Mouse (Mus musculus): ENCODE results near the gene Wdpcp. TPM values are rescaled to one million over a fixed set of nuclear protein-coding genes. Genes with fewer than 3 reads are reported as not detected.
A peak's percentile ranks its signal among the peaks of the same experiment; 100 is the strongest.

The Wdpcp gene
- polyA plus RNA-seq, 1 experiment from 2014 or later, result 12.4 TPM

DNA sequence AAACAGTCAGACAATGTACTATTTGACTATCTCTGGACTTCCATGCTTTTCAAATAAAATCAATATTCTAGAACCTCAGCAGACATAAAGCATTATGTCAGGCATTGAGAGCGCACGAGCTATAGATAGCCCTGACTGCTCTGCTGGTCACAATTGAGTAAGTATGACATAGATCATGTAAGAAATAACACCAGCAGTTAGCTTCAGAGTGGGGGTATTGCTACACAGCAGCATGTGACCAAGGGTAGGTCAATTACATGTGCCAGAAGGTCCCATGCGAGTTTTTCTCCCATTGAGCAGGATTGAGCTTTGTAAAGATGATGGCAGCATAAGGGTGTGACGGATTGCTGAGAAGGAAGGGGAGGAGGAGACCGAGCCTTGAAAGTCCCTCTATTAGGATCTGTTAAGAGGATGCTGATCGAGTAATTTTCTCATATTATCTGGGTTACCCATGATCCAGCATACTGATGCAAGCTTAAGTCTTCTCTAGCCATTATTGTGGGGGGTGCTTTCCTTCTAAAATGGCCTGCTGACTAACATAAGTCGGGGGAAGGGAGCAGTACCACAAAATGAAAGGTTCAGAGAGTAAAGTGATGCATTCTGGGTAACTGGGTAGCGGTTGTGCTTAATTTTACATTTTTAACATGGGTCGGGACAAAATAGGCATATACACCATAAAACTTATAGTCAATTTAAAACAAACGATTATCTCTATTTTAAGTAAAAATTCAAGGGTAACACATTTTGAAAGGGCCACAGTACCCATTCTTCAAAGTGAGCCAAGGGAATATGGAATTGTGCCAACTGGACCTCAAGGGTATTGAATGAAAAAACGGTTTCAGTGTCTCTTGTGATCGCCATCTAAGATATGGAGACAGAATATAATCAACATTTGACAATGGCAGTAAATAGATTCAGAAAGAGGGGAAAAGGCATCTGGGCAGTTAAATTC lies 21.5 kb upstream of the Wdpcp start:
- H3K4me2 ChIP-seq, result no peak overlapping the region
- no peaks in the 10 kb centered on the region for H3K9me3 ChIP-seq
- no peaks in the 10 kb centered on the region for H3K4me1 ChIP-seq
- no peaks in the 10 kb centered on the region for H3K36me3 ChIP-seq (replicated peaks)
- H3K27ac ChIP-seq, result no peak overlapping the region
- no peak for ATAC-seq (ENCODE audit: low FRiP score)
- 86% methylated on average over 12 of the region's 12 CpGs for WGBS
- no peak overlapping the region for H3K4me3 ChIP-seq (replicated peaks)
- H3K9ac ChIP-seq, result no peak overlapping the region
- no peaks in the 10 kb centered on the region for H3K27me3 ChIP-seq

DNA sequence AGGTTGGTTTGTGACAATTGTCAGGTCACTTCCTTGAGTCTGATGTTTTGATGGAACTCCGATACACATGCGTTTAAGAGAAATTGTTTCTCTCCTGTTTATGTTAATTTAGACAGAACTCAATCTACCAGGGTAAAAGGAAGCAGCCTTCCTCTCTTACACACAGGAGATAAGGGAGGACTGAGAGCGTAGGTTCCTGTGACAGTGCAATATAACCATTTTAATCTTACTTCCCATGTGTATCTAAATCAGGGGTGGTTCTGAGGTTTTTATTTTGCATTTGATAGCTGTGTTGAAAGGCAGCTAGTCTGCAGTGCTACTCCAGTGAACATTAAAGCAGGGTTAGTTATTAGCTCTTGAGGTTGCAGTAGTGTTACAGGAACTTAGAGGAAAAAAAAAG lies 20.0 kb upstream of the Wdpcp start:
- no peak overlapping the region for H3K9ac ChIP-seq
- H3K4me3 ChIP-seq (replicated peaks), result no peak overlapping the region
- H3K36me3 ChIP-seq (replicated peaks), result 0 out of 2 replicates have a peak, but pooled peaks cover 4% of the 10 kb centered on the region
- WGBS, result 96% methylated on average over 3 of the region's 3 CpGs
- no peaks in the 10 kb centered on the region for H3K9me3 ChIP-seq
- H3K4me2 ChIP-seq, result no peak overlapping the region
- H3K4me1 ChIP-seq, result no peaks in the 10 kb centered on the region
- H3K27me3 ChIP-seq, result no peaks in the 10 kb centered on the region
- no peak for ATAC-seq (ENCODE audit: low FRiP score)
- H3K27ac ChIP-seq, result no peak overlapping the region

DNA sequence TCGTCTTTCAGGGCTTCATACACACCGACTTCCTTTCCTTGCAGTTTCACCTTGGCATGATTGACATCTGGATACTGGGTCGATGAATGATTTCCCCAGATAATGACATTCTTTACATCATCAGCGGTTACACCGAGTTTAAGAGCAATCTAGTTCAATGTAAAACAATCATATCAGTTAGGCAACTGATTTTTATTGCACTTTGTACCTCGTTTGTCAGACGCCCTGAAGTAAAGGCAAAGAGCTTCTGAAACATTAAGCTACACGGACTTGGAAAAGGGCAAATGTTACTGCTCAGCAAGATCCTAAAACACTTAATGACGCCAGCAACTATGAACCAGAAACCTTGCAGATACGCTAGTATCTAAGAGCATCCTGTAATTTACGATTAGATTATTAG lies 12.3 kb upstream of the Wdpcp start:
- 90% methylated on average over 11 of the region's 11 CpGs for WGBS
- Histone ChIP-seq H3K27ac (no peak overlapping the region), H3K9me3 (no peaks in the 10 kb centered on the region), H3K36me3 (replicated peaks) (peaks cover 59% of the 10 kb centered on the region), H3K4me1 (no peaks in the 10 kb centered on the region), H3K4me3 (replicated peaks) (no peak overlapping the region), H3K4me2 (no peak overlapping the region), H3K9ac (no peak overlapping the region), H3K27me3 (no peaks in the 10 kb centered on the region)
- no peak for ATAC-seq (ENCODE audit: low FRiP score)

DNA sequence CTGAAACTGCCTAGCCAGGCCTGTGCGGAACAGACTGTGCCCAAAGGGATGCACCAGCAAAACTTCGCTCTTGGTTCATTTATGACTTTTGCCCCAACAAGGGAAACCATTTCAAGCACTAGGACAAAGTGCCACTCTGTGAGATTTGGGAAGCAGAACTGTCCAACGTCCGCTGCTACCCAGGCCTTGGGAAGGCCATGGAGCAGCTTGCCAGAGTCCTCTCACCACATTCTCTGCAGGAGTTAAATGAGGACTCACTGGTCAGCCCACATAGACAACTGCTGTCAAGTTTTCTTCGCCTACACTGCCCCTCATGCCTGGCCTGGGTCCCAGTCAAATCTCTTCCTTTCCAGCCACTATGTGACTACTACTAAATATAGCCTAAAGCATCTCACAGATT lies 10.7 kb upstream of the Wdpcp start:
- WGBS, result 84% methylated on average over 5 of the region's 5 CpGs
- no peak overlapping the region for H3K4me2 ChIP-seq
- no peak for ATAC-seq (ENCODE audit: low FRiP score)

DNA sequence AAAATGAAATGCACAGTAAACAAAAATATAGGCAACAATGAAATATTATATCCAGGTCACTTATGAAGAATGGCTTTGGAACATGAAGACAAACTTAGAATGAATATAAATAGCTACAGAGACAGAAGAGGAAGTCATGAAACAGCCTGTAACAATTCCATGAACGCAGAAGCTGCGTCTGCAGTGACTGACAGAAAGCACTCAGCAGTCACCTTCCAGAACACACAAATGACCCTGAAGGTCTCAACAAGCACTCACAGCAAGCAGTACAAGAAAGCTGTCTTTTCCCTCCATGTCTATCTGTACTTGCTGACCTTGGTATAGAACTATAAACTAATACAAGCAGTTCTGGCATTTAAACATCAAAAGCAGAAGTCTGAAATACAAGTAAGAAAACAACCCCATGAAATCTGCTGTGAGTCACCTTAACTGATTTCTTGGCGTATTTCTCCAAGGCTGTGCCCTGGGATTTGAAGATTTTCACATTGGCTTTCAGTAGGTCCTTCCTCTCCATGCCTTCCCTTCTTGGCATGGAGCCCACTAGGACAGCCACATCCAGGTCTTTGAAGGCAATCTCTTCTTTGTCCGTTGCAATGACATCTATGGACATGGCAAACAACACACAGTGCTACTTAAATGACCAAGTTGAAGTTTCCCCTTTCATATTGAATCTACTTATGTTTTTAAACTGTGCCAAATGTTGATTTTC lies 8.3 kb upstream of the Wdpcp start:
- peaks cover 64% of the 10 kb centered on the region for H3K36me3 ChIP-seq (replicated peaks)
- ATAC-seq (ENCODE audit: low FRiP score), result no peak
- H3K4me1 ChIP-seq, result peaks cover 2% of the 10 kb centered on the region; the same call in 1 of the 2 replicates
- WGBS, result 93% methylated on average over 4 of the region's 4 CpGs
- no peak overlapping the region for H3K4me2 ChIP-seq
- H3K4me3 ChIP-seq (replicated peaks), result no peak overlapping the region
- no peaks in the 10 kb centered on the region for H3K9me3 ChIP-seq
- H3K27ac ChIP-seq, result no peak overlapping the region
- no peaks in the 10 kb centered on the region for H3K27me3 ChIP-seq
- no peak overlapping the region for H3K9ac ChIP-seq

More for the DNA sequence above, 10.7 kb upstream of the Wdpcp start:
- Histone ChIP-seq H3K9ac (no peak overlapping the region), H3K4me1 (no peaks in the 10 kb centered on the region), H3K27ac (no peak overlapping the region), H3K27me3 (no peaks in the 10 kb centered on the region), H3K9me3 (no peaks in the 10 kb centered on the region), H3K4me3 (replicated peaks) (no peak overlapping the region), H3K36me3 (replicated peaks) (peaks cover 69% of the 10 kb centered on the region)

DNA sequence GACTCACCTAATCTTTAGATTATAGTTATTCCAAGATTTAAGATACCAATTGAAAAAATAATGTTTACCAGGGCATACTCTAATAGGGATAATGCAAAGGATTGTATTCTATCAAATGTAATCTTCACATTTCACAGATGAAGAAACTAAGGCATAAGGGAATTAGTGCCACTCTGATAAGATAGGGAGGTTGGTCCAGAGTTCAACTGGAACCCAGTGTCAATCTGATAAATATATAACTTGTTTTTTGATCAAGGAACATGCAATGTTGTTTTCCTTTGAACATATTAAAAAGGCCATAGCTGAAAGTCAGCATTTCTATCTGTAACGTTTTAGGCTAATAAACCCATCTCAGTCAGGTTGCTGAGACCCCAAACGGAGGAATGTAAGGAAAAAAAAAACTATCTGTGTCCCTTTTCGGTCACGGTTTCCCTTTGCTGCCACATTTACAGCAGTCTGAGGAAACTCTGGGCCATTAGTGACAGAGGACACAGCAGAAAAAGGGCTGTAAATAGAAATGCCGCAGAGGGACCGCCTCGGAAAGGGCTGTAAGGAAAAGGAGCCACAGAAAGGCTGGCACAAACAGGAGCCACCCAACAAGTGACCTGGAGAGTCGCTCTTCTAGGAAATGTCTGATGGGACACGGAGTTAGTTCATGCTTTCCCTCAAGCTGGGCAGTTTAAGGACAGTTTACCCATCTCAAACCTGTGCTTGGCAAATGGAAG lies 7.2 kb upstream of the Wdpcp start:
- H3K4me1 ChIP-seq, result peaks cover 10% of the 10 kb centered on the region

DNA sequence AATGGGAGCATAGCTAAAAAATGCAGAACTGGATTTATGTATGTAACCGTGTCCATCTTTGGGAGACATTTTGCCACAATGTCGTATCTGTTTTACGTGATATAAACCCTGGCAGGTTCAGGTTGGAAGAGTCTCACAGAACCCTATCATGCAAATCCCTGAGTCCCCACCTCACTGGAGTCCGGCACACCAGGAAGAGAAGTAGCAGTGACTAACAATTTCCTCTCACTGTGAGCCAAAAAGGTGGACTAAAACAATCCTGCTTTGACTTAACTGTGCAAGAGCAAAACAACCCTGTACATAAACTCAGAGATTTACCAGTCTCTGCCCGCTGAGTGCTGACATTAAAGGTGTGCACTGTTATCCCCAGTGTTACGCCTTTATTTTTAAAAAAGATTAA lies 5.1 kb upstream of the Wdpcp start:
- 96% methylated on average over 6 of the region's 6 CpGs for WGBS

More for the DNA sequence above, 7.2 kb upstream of the Wdpcp start:
- 91% methylated on average over 9 of the region's 9 CpGs for WGBS
- Histone ChIP-seq H3K4me2 (no peak overlapping the region), H3K9ac (no peak overlapping the region), H3K27me3 (no peaks in the 10 kb centered on the region), H3K36me3 (replicated peaks) (peaks cover 53% of the 10 kb centered on the region), H3K4me3 (replicated peaks) (no peak overlapping the region), H3K27ac (no peak overlapping the region), H3K9me3 (no peaks in the 10 kb centered on the region)
- ATAC-seq (ENCODE audit: low FRiP score), result no peak

DNA sequence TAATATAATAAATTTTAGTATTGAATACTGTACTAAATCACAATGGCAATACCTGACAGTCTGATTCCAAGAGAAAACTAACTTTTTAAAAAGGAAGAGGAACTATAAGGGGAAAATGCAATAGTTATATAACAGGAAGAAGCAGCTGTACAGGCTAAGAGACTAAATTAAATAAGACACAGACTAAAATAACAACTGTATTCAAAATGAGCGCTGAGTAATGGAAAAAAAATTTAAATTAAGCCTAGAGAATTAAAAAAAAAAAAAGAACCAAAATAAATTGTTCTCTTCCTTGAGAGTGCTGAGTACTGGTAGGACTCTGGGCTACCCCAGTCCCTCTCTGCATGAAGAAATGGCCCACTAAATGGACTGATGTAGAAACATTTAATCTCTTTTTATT lies 4.3 kb upstream of the Wdpcp start:
- Histone ChIP-seq H3K36me3 (replicated peaks) (peaks cover 33% of the 10 kb centered on the region), H3K4me2 (no peak overlapping the region), H3K27ac (no peak overlapping the region), H3K4me1 (peaks cover 23% of the 10 kb centered on the region), H3K4me3 (replicated peaks) (no peak overlapping the region), H3K9ac (no peak overlapping the region), H3K27me3 (no peaks in the 10 kb centered on the region), H3K9me3 (no peaks in the 10 kb centered on the region)
- no peak for ATAC-seq (ENCODE audit: low FRiP score)
- 98% methylated on average over 1 of the region's 1 CpGs for WGBS

More for the DNA sequence above, 5.1 kb upstream of the Wdpcp start:
- no peak overlapping the region for H3K4me3 ChIP-seq (replicated peaks)
- peaks cover 20% of the 10 kb centered on the region for H3K4me1 ChIP-seq
- H3K27me3 ChIP-seq, result no peaks in the 10 kb centered on the region
- H3K36me3 ChIP-seq (replicated peaks), result peaks cover 36% of the 10 kb centered on the region
- H3K9ac ChIP-seq, result no peak overlapping the region
- no peaks in the 10 kb centered on the region for H3K9me3 ChIP-seq
- no peak for ATAC-seq (ENCODE audit: low FRiP score)
- no peak overlapping the region for H3K27ac ChIP-seq
- H3K4me2 ChIP-seq, result no peak overlapping the region

DNA sequence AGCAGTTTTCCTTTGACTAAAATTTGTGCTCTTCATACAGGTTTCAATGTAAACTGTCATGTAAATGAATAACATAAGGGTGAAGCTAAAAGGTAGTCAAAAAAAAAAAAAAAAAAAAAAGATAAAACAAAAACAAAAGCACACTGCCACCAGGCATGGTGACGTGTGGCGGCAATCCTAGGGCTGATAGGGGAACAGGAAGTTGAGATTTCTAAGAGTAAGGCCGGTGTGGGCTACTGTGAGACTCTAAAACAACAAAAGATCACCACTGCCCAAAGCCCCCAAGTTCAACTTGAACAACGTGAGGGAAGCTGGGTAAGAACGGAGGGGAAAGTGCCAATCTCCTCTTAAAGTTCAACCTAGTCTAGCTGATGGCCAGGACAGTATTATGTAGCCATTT lies 3.0 kb upstream of the Wdpcp start:
- 82% methylated on average over 5 of the region's 5 CpGs for WGBS
- H3K4me3 ChIP-seq (replicated peaks), result no peak overlapping the region
- no peak overlapping the region for H3K9ac ChIP-seq
- H3K27me3 ChIP-seq, result no peaks in the 10 kb centered on the region
- H3K27ac ChIP-seq, result peak overlapping the region; percentile 10; the same call in 1 of the 2 replicates
- H3K4me2 ChIP-seq, result no peak overlapping the region
- no peak for ATAC-seq (ENCODE audit: low FRiP score)
- H3K36me3 ChIP-seq (replicated peaks), result peaks cover 23% of the 10 kb centered on the region
- H3K4me1 ChIP-seq, result peaks cover 27% of the 10 kb centered on the region
- no peaks in the 10 kb centered on the region for H3K9me3 ChIP-seq

DNA sequence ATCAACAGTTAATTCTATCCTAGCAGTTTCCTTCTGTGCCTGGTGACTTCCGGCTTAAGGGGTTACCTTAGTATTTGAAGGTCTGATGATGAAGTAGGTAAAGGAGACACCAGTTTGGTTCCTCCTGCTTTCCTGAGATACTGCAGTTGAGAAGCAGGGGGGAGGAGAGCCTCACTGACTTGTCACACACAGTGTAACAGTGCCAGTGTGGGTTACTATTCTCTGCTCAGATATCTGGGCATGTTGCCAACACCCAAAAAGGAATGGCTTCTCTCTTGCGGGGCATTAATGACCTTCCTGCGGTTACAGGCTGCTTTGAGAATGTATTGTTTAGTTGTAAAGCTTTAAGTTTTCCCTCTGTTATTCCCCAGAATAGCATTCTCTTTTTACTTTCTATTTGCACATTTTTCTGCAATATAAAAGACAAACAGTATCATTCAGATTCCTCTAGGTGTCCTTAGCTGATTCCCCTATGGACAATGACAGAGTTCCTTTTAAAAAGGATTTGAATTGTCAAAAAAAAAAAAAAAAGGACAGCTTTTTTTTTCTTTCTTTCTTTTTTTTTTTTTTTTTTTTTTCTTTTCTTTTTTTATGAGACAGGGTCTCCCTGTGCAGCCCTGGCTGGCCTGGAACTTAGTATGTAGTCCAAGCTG lies 2.5 kb upstream of the Wdpcp start:
- peak overlapping the region; percentile 10; the same call in 1 of the 2 replicates for H3K27ac ChIP-seq
- H3K27me3 ChIP-seq, result no peaks in the 10 kb centered on the region
- 0 out of 2 replicates have a peak overlapping the region, but pooled peaks have one; percentile 17 for H3K9ac ChIP-seq
- peaks cover 22% of the 10 kb centered on the region for H3K36me3 ChIP-seq (replicated peaks)
- H3K9me3 ChIP-seq, result no peaks in the 10 kb centered on the region
- no peak overlapping the region for H3K4me3 ChIP-seq (replicated peaks)
- H3K4me1 ChIP-seq, result peaks cover 27% of the 10 kb centered on the region
- no peak overlapping the region for H3K4me2 ChIP-seq
- ATAC-seq (ENCODE audit: low FRiP score), result no peak
- WGBS, result 41% methylated on average over 3 of the region's 3 CpGs

DNA sequence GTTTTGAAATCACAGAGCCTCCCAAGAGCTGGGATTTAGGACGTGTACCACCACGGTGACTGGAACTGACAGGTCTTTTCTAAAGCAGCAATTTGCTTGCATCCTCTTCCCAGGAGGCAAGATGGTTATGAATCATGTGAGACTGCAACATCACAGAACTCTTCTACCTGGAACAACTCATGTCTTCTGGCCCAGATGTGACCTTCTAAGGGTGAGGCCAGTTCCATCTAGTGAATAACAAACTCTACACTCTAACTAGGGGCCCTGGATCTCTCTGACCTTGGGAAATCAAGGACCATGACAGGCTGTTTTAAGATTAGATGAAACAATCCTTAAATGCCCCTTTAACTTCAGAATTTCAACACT lies 1.9 kb upstream of the Wdpcp start:
- H3K4me3 ChIP-seq (replicated peaks), result peak overlapping the region; percentile 5; the same call in 1 of the 2 replicates
- H3K4me2 ChIP-seq, result peak overlapping the region; percentile 39
- H3K9ac ChIP-seq, result peak overlapping the region; percentile 17; the same call in 1 of the 2 replicates
- 54% methylated on average over 2 of the region's 2 CpGs for WGBS
- no peaks in the 10 kb centered on the region for H3K27me3 ChIP-seq
- no peak for ATAC-seq (ENCODE audit: low FRiP score)
- peak overlapping the region; percentile 47; the same call in 1 of the 2 replicates for H3K27ac ChIP-seq
- no peaks in the 10 kb centered on the region for H3K9me3 ChIP-seq
- peaks cover 20% of the 10 kb centered on the region for H3K36me3 ChIP-seq (replicated peaks)
- peaks cover 27% of the 10 kb centered on the region for H3K4me1 ChIP-seq
